Mouse (Mus musculus): ENCODE data around the gene C2cd5. TPM values are rescaled to one million over a fixed set of nuclear protein-coding genes. Genes with fewer than 3 reads are reported as not detected.

C2cd5 gene
- total RNA-seq, 2 experiments from 2014 or later: 69.6 to 73.5 TPM

DNA sequence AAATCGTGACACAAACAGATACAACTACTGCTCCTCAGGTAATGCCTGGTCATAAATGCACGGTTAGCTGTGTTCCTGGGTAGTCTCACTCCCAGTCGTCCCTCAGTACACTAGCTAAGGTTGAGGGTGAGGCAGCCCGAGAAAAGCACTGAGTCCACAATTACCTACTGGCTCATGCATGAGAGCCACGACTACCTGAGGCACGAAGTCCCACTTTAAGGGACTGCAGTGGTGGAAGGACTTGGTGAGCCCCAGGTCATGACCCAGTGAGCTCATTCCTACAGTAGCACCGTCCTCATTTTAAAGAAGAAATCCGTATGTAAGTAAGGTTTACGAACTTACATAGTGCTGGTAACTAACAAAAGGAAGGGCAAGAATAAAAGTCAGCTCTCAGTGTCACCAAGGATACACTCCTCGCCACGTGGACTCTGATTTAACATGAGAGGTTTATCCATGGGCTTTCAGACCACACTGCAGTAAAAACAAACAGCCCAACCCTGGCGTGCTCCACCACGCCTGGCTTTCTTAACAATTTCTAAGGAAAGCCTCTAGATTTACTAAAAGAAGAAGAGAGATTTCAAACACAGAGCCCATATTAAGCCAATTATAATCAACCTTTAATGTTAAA is 18.3 kb downstream of the C2cd5 start:
- intact Hi-C loops (cut with DNase I): loop anchor here (5.0 kb wide), 1 partner anchor 39 kb away; no protein-coding TSS in a partner anchor
- no peak for DNase-seq (ENCODE audit: low spot score in 2 of 2)

DNA sequence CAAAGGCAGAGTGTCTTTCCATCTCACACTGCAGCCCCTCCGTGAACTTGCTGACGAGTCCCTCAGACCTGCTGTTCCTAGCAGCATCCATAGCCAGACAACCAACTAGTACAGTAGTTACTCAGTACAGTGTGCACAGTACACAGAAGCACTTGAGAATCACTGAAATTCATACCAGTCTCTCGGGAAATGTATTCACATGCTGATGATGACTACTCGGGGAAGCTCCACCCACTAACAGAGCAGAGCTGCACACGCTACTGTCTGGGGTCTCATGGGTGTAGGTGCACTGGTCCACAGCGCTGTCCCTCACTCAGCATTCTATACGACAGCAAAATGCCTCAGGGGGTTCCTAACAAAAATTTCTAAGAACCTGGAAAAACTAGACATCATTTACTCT is 19.2 kb downstream of the C2cd5 start:
- intact Hi-C loops (cut with DNase I): loop anchor here (5.0 kb wide), 1 partner anchor 38 kb away; no protein-coding TSS in a partner anchor
- DNase-seq (ENCODE audit: low spot score in 2 of 2): no peak

DNA sequence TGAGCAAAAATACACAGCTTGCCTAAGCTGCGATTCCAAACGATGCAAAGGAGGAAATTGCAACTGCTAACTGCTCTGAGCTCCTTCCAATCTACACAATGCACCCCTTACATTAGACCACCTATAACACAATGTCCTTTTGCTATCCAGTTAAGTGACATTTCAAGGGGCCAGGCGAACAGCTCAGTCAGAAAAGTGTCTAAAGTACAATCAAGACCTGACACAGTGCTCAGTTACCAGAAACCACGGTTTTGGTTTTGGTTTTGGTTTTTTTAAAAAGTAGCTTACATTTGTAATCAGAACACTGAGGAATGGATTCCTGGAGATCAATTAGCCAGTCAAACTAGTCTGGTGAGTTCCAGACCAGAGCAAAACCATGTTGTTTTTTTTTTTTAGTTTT is 20.8 kb downstream of the C2cd5 start:
- DNase-seq (ENCODE audit: low spot score in 2 of 2): no peak
- intact Hi-C loops (cut with DNase I): no loop called here

DNA sequence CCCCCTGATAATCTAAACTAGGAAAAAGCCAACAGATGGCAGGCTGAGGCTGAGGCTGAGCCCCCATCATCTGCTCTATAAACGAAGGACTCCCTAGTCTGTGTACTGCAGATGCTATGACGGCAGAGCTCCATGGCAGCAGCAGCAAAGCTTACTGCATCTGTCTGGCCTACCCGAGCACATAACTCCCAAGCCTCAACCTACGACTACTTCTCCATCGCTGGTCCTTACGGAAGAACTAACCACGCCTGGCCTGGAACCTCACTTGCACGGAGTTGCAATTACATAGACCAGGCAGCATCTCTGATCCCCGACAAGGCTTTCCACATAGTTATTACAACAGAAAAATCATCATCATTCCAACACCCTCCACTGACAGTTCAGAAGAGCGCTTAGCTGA is 23.5 kb downstream of the C2cd5 start:
- DNase-seq (ENCODE audit: low spot score in 2 of 2): no peak
- intact Hi-C loops (cut with DNase I): no loop called here

DNA sequence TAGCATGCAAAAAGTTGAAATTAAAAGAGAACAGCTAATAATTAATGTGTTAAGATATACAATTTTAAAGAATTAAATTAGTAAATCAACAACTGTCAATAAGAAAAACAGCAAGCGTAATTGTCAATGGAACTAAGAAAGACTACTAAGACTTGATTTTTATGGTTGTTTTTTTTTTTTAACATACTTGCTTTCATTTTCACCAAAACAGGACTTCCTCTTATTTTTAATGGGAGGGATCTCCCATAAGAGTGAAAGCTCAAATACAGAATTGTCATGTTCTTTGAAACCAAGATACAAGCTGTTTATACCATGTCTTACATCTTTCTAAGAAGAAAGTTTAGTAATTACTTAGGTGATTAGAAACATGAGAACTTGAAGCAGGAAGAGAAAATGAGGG is 26.0 kb downstream of the C2cd5 start:
- intact Hi-C loops (cut with DNase I): no loop called here
- no peak for DNase-seq (ENCODE audit: low spot score in 2 of 2)

DNA sequence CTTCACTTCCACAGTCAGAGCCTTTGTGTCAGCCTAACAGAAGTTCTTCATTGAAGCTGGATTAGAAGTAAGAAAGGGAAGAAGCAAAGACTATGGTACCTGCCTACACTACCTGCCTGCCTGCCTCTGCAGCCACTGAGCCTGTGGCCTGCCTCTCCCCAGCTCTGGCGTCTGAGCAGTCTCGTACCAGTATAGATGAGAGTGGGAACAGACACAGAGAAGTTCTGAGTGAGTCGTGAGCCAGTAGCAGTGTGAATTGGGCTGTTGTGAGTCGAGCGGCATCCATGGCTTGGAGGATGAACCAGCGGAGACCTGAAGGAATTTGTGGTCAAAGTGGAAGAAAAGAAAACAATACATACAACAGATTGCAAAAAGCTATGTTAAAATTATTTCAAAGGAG is 26.5 kb downstream of the C2cd5 start:
- no peak for DNase-seq (ENCODE audit: low spot score in 2 of 2)
- intact Hi-C loops (cut with DNase I): no loop called here

DNA sequence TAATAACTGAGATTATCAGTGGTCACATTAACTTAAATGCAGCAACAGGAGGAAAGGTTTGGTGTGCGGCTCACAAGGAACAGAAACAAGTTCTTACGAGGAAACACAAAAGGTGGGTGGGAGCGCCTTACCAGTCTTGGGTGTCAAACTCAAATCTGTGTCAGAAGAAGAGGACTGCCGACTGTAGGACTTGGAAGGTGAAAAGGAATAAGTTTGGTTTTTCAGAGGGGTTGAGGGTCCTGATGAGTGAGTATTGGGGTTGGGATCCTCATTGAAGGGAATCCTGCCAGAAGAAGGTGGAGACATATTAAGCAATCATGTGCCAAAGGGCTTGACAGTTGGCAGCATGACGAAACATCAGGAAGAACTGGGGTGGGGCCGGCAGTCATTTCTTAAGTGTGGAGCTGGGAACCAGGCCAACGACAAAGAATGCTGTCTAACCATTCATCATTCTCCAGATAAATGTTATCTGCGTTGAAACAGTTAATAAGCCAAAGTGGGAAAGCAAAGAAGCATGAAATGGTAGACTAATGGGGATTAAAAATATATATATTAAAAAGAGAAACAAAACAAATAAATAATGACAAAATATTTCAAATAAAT is 27.4 kb downstream of the C2cd5 start:
- DNase-seq (ENCODE audit: low spot score in 2 of 2): no peak
- intact Hi-C loops (cut with DNase I): no loop called here

DNA sequence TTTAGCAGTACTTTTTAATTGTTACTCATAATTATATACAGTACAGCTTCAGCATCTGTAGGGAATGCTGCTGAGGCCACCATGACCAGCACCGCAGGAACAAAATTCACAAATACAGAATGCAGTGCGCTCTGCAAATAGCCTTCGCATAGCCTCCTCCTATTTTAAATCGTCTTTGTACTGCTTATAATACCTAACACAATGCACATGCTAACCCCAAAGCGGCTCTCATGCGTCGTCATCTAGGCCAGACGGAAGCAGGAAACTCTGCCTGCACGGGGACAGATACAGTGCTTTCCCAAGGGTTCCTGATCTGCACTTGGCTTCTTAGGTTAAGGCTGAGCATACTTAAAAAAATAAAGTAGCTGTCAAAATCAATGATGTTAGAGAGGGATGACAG is 29.2 kb downstream of the C2cd5 start:
- intact Hi-C loops (cut with DNase I): no loop called here
- DNase-seq (ENCODE audit: low spot score in 2 of 2): no peak

DNA sequence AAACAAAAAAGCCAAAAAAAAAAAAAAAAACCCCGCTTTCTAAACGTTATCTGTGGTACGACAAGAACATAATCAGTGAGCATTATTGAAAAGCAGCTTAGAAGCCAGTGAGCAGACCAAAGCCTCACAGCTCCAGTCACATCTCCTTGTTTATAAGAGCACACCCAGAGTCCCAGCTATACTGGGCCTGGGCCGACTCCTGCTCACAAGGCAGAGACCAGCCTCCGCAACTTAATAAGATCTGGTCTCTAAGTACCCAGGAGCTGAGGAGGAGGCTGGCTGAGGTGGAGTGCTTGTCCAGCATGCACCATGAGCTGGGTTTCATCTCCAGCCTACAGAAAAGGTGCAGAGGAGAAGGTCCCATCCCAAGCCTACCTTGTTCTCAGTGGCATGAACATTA is 29.9 kb downstream of the C2cd5 start:
- no peak for DNase-seq (ENCODE audit: low spot score in 2 of 2)
- intact Hi-C loops (cut with DNase I): no loop called here

DNA sequence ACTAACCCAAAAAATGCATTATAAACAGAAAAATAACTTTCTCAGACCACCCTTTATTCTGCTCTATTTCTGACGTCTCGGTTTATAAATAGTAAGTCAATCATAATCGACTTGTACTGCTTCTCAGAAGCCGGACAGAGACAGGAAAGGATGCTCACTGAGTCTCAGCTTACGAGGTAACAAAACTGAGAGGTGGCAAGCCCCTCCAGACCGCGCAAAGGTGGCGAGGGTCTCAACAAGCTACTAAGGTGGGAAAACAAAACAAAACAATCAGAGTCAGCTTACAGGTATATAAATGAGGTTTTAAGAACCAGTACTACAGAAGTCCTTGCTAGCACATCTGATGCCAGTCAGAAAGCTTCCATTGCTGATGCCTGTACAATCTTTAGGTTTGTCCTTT is 30.3 kb downstream of the C2cd5 start:
- no peak for DNase-seq (ENCODE audit: low spot score in 2 of 2)
- intact Hi-C loops (cut with DNase I): no loop called here

DNA sequence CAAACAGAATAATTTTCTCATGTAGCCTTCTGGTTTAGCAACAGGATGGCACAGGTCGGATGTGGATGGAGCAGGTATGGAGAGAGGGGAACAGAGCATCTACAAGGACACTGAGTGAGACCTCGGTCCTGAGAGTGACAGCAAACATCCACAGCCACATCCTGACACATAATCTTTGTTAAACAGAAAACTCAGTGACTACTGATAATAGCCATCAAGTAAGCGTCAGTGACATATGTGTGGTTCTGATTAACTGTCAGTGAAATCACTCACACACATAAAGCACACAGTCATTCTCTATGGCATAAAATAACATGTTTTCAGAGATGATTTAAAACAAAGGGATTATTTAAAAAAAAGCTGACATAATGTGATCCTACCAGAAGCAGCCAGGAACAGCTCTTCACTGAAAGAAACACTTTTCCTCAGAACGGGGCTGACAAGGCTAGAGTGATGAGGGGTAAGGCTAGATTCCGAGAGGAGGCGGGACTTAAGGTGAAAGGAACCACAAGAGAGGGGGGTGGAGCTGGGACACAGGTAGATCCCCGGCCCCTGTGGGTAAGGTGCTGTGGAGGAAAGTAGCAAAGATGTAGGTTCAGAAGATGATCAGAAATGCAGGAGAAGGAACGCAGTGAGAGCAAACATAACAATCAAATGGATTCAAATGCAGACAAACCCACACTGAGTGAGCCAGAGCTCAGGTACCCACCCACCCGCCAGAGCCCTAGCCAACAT is 31.6 kb downstream of the C2cd5 start:
- intact Hi-C loops (cut with DNase I): no loop called here
- DNase-seq (ENCODE audit: low spot score in 2 of 2): no peak

DNA sequence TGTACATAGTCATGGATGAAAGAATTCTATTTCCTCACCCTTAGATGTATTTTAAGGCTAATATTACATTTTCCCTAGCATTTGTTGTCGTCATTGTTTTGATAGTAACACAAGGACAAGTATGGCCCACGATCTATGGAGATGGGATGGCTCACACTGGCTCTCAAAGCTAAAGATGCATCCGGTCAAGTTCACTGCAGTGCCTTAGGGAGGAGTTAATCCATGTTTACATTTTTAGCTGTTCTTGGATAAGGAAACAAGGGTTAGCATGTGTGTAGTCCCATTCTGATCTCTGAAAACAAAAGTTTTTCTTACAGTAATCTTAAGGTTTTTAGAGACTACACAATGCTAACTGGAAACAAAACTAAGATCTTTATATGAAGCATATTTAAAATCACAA is 32.3 kb downstream of the C2cd5 start:
- DNase-seq (ENCODE audit: low spot score in 2 of 2): no peak
- intact Hi-C loops (cut with DNase I): no loop called here

DNA sequence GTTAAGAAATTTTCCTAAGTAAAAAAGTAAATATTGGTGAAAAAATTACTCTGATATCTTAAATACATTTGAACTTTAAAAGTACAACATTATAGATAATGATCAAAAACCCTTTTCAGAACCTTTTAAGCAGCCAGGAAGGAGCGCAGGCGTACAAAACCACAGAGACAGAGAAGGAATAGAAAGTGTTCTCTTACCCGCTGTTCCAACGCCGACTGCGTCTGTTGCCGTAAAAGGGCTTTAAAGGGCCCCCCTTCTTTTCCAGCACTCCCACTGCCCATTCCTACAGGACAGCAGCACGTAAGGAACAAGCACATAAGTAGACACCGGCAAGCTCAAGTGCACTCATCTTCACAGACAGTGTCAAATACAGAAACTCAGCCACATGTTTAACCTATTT is 33.1 kb downstream of the C2cd5 start:
- no peak for DNase-seq (ENCODE audit: low spot score in 2 of 2)
- intact Hi-C loops (cut with DNase I): no loop called here

DNA sequence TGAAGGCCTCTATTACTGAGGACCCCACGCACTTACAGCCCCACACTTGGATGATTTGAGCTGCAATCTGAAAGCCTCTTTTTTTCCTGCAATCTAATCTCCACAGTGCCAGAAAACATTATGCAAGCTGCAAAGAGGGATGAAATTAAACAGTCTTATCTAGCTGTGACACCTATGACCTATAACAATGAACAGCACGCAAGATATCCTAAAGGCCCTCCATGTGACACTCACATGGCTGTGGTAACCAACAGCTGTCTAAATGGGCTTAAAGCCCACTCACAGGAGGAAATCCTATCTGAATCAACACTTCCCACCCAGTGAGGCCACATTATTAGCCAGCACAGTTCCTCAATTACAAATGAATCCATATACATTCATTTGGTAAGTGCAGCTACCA is 35.9 kb downstream of the C2cd5 start:
- DNase-seq (ENCODE audit: low spot score in 2 of 2): no peak
- intact Hi-C loops (cut with DNase I): no loop called here

DNA sequence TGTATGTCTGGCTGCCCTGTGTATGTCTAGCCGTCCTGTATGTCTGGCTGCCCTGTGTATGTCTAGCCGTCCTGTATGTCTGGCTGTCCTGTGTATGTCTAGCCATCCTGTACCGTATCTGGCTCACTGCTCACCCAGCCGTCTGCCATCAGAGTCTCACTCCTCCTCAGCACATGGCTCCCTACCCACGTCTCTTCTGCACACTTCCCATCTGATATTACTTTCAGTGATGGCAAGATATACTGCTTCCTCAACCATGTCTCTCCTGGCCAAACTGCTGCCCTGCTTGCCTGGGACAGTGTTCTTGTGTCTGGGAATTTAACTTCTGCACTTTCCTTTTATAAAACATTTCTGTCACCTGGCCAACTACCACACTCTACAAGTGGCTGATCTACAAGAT is 42.3 kb downstream of the C2cd5 start:
- DNase-seq (ENCODE audit: low spot score in 2 of 2): no peak
- intact Hi-C loops (cut with DNase I): no loop called here

DNA sequence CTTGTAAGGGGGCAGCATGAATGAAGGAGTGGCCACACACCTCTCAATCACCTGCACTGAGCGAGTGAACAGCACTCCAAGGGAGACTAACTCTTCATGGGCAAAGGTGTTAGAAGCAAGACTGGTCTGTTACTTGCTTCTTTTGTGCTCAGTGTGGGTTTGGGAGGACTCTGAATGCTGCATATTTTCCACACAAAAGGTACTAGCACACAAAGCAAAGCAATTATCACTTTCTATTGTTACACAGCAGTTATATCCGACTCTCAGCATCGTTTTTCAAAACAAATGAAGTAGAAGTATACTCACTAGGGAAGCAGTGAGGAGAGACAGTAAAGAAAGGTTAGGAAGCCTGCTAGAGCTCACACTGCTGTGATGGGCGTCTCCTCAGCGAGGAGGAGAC is 48.4 kb downstream of the C2cd5 start:
- intact Hi-C loops (cut with DNase I): no loop called here
- no peak for DNase-seq (ENCODE audit: low spot score in 2 of 2)

DNA sequence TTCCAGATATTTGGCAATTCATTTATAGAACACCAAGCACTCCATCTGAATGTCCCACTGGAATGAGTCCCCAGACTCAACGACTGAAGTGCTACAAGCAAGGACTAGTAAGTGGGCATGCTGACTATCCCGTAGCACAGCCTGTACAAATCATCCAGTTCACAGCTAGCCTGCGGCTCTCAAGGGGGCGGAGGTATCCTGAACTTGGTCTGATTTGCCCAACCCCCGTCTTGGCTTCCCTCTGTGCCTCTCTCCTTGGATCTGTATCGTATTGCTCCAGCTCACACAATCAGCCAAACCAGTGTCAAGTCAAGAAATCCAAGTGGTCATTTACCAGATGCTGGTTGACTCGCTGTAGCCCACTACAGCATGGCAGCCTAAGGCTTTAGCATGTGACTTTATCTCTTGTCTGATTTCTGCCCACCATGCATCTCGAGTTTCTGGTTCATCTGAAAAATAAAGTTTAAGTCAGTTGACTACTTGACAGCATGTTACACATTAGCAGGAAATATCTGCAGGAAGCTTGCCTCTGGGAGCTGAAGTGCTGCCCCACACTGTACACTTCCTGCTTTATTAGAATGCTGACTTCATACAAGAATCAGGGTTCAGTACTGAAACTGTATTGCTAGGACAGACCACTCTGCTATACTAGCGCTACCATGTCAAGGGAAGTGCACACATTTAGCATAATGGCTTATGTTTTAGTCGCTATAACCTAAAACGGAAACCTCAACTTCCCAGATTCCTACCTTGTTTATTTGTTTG is 50.0 kb downstream of the C2cd5 start:
- intact Hi-C loops (cut with DNase I): no loop called here
- DNase-seq (ENCODE audit: low spot score in 2 of 2): no peak

DNA sequence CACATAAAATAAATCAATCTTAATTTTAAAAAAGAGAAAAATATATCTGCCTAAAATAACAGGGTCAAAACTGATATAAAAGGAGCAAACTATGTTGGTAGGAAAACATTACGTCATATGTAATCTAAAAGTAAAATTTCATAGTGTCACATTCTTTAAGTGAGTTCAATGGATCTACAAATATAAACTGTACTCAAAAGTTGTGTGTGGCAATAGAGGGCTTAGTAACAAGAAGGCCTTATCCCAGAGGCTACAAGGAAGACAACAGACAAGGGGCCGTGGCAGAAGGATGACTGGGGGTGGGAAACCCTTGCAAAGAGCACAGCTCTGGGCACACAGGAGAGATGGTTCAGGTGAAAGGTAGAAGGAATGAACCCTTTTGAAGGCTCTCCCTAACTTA is 50.8 kb downstream of the C2cd5 start:
- intact Hi-C loops (cut with DNase I): no loop called here

DNA sequence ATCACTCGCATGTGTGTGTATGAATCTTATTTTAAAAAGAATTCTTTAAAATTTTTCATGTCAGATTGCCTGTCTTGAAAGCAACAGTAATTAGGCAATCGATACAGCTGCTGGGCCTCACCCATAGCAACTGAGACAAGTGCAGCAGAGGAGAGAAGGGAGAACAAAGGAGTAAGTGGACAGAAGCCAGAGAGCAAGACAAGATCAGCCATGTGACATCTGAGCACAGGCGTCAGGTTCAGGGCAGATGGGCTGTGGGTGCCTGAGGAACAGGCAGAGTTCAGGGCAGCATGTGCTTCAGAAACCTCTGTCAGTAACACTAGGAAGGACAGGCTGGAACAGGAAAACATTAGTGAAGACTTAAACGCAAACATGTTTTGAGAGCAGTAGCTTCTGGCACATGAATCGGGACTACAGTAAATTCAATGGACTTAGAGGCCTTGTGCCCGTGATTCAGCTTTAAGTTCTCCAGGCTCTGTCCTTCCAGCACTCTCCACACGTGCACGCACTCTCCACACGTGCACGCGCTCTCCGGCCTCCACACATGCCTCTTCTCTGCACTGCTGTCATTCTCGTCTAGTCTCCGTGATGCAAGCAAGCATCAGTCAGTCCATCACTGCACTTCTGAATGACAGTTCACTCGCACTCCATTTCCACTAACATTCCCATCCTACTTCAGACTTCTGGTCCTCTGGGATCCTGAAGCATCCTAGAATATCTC is 52.2 kb downstream of the C2cd5 start:
- no peak for DNase-seq (ENCODE audit: low spot score in 2 of 2)
- intact Hi-C loops (cut with DNase I): no loop called here

More for the DNA sequence above, 50.8 kb downstream of the C2cd5 start:
- DNase-seq (ENCODE audit: low spot score in 2 of 2): no peak

DNA sequence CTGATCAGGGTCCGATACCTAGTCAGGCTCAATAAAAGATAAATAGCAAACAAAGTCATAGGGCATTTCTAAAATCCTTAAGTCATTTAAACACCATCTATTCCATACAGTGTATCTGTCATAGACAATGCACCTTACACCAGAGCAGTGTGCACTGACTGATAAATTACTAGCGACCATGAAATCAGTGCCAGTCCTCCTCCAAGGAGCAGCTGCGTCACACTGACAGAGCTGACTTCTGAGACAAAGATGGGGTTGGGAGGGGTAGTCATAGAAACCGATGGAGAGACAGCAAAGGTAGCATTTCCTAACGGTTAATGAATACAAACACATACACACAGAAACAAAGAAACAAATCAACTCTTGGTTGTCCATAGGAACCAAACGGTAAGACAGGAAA is 58.4 kb downstream of the C2cd5 start:
- intact Hi-C loops (cut with DNase I): loop anchor here (5.0 kb wide), 1 partner anchor 41 kb away; no protein-coding TSS in a partner anchor

More for the DNA sequence above, 58.4 kb downstream of the C2cd5 start:
- DNase-seq (ENCODE audit: low spot score in 2 of 2): no peak

Data from left cerebral cortex, postnatal 14 days (tissue).